Mouse (Mus musculus): Measurements from ENCODE around the gene Bicdl1. TPM values are rescaled to one million over a fixed set of nuclear protein-coding genes. Genes with fewer than 3 reads are reported as not detected.

Gene Bicdl1
- total RNA-seq, 2 experiments from 2014 or later, result 1.7 TPM; not detected in 1

DNA sequence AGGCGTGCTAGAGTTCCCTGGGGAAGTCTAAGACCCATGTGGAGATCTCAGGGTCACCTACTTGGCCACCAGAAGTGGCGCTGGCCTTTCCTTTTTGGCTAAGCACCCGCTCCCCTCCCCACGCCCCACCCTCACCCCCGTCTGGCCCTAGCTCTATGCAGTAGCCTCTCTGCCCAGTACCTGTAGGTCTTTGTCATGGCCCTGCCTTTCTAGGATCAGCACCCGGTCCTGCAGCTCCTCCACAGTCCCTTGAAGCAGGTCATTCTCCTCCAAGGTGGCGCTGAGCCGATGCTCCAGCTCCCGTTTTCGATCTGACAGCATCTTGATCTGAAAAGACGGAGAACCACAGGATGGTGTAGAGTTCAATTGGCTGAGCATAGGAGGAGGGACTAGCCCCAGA is 61.4 kb downstream of the Bicdl1 start:
- no peak for ATAC-seq (replicated peaks; ENCODE audit: poor library complexity)

- no peak for ATAC-seq (replicated peaks; ENCODE audit: poor library complexity)
Observed at GRCm38 (mm10) chr5:115668986-115669385, 62.4 kb downstream of the Bicdl1 start.

GRCm38 (mm10) chr5:115667894-115668293 is 63.5 kb downstream of the Bicdl1 start:
- ATAC-seq (replicated peaks; ENCODE audit: poor library complexity), result no peak

GRCm38 (mm10) chr5:115667210-115667609 is 64.2 kb downstream of the Bicdl1 start:
- ATAC-seq (replicated peaks; ENCODE audit: poor library complexity), result no peak

DNA sequence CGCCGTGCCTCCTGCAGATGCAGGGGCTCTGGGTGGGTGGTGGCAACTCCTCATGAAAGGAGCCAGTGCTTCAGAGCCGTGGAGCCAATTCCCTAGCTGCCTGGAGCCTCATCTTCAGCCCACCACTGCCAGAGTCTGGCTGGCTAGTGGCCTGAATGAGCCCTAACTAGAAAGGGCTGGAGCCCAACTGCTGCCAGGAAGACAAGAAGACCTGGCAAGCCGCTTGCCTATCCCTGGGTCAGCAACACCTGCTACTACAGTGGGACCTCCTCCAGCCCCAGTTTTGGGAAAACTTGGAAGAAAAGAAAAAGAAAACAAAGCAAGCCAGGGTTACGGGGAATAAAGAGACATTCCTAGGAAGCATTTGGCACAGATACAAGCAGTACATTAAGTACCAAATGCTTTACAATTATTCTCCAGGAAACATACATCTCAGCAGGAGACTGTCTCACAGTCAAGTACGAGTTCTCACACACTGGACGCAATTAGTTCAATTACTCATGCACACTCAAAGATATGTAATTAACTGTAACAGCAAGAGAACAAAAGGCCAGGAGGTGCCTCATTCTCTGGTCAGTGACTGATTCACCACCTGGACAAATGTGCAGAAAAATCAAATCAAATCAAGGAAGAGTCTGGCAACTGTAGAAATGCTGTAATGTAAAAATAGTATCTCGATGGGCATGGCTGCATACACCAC is 64.9 kb downstream of the Bicdl1 start:
- ATAC-seq (replicated peaks; ENCODE audit: poor library complexity), result no peak

DNA sequence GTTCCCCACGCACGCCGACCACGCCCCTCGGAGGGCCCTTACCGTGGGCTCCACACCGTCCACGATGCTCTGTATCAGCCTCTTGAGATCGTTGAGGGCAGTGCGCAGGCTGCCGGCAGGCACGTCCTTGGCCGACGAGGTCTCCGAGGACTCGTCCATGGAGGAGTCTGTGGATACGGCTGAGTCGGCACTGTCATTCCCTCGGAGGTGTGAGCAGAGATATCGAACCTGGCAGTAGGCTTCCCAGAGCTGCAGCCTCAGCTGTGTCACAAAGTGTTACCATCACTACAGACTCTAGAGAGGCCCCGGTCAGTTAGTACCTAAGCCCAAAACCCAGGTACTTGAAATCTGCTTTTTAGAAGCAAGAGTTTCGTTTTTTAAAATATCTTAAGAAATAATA is 68.8 kb downstream of the Bicdl1 start:
- no peak for ATAC-seq (replicated peaks; ENCODE audit: poor library complexity)

DNA sequence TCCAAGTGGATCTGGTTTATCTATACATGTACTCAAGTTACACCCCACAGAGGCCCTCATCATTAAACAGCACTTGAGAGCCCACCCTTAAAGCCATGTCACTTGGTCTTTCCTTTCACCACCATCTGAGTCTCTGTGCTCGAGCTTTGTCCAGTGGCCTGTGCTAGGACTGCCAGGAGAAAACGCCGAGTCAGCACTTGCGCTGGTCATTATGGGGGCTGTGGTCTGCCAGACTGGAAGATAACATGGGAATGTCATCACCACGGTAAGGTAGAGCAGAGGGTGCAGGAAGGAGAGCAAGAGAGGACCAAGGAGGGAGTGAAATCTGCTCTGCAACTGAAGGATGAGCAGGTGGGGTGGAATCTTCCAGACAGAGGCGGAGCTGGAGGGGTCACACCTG is 73.1 kb downstream of the Bicdl1 start:
- no peak for ATAC-seq (replicated peaks; ENCODE audit: poor library complexity)

- no peak for ATAC-seq (replicated peaks; ENCODE audit: poor library complexity)
Observed at GRCm38 (mm10) chr5:115657234-115657633, 74.2 kb downstream of the Bicdl1 start.

GRCm38 (mm10) chr5:115656677-115657076 is 74.7 kb downstream of the Bicdl1 start:
- ATAC-seq (replicated peaks; ENCODE audit: poor library complexity), result no peak

DNA sequence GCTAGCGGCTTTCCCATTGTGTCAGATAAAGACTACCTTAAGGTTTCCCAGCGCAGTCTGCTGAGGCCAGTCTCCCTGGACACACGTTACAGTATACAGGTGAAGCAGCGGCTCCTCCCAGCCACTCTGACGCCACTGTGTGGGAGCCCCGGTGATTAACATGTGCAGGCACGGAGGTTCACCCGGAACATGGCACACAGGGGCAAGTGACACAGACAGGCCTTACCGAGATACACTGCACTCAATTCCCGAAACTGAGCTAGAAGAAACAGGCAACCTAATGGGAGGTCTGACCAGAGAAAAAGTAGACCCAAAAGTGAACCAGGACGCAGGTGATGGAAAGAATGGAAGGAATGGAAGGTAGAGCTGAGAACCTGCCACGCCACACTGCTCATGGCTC is 77.6 kb downstream of the Bicdl1 start:
- ATAC-seq (replicated peaks; ENCODE audit: poor library complexity), result no peak

GRCm38 (mm10) chr5:115652681-115653575 is 78.5 kb downstream of the Bicdl1 start:
- peak; percentile 96 for ATAC-seq (replicated peaks; ENCODE audit: poor library complexity)

DNA sequence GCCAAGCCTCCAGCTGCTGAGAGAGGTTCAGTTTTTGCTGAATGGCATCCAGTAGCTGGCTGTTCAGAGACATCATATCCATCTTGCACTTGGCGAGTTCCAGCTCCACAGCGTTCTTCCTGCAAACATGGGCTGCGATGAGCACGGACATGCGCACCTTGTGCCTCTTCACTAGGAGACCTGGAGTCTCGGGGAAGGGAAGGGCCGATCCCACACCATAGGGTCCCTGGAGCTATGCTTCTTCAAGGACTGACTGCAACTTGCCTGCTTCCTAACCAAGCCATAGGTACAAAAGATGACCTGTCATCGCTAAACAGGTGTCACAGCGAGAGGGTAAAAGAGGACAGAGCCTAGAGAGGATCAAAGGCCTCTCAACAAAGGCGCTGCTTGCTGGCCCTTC is 79.6 kb downstream of the Bicdl1 start:
- ATAC-seq (replicated peaks; ENCODE audit: poor library complexity), result no peak

GRCm38 (mm10) chr5:115650885-115651284 is 80.5 kb downstream of the Bicdl1 start:
- ATAC-seq (replicated peaks; ENCODE audit: poor library complexity), result no peak

- no peak for ATAC-seq (replicated peaks; ENCODE audit: poor library complexity)
Observed at GRCm38 (mm10) chr5:115649699-115650098, 81.7 kb downstream of the Bicdl1 start.

DNA sequence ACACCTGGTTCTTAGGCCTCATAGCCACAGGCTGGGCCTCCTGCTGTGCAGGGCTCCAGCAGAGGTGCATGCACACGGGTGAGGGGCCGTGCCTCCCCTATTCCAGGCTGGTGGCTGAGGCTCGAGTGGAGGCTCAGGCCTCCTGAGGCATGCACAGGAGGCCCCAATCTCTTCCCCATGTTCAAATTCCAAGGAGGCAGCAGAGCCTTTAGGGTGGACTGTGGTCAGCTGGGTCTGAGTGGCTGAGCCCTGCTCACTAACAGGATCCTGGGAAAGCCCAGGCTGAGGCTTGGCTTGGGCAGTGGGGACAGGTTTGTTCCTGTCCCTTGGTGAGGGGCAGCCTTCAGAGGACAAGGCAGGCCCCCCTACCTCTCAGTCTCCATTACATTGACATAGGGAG is 82.5 kb downstream of the Bicdl1 start:
- no peak for ATAC-seq (replicated peaks; ENCODE audit: poor library complexity)

DNA sequence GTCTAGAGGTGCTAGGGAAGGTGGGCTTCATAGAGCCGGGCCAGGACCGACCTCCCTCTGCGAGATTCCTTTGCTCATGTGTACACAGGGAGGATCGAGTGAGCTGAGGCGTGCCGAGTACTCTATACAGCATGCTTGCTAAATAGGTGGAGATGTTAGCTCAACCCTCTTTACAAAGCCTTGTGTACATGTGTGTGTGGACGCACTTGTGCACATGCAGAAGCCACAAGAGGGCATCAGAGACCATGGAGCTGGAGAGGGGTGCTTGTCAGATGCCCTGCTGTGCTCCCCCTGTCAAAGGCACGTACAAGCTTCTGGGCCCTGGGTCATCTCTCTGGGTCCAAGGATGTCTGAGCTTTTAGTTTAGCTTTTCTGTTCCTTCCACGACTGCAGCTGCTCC is 87.2 kb downstream of the Bicdl1 start:
- peak; percentile 44 for ATAC-seq (replicated peaks; ENCODE audit: poor library complexity)

- ATAC-seq (replicated peaks; ENCODE audit: poor library complexity), result peak; percentile 54
Observed at GRCm38 (mm10) chr5:115635536-115635935, 95.9 kb downstream of the Bicdl1 start.

DNA sequence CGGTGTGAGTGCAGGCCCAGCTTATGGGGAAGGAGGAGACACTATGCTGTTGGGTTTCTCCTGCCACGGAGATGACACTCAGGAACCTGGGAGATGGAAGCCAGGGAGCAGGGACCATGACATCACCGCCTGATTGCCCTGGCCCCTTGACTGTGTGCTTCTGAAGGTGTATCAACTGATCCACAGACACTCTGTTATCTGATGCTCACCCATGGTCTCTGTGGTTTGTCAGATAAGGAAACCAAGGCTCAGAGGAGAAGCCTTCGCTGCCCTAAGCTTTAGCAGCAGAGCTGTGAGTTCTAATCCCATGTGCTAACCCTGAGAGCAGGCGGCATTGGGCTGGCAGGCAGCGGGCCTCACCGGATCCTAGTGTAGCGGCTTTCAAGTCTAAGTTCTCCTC is 97.4 kb downstream of the Bicdl1 start:
- ATAC-seq (replicated peaks; ENCODE audit: poor library complexity), result peak; percentile 30

- no peak for ATAC-seq (replicated peaks; ENCODE audit: poor library complexity)
Observed at GRCm38 (mm10) chr5:115633060-115633459, 98.4 kb downstream of the Bicdl1 start.

DNA sequence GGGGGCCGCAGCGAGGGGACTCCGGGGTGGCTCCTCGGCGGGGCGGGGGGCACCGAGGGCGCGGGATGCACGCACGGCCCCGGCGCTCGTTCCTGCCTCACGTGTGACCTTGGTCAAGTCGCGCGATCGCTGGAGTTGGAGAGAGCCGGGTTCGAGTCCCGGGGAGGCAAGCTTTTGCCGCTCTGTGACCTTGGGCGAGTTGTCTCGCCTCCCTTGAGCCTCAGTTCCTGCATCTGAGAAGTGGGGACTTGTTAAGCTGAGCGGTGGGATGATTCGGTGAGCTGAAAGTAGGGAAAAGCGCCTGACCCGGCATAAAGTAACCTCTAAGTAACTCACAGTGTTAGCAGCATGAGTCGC is 99.1 kb downstream of the Bicdl1 start:
- no peak for ATAC-seq (replicated peaks; ENCODE audit: poor library complexity)

GRCm38 (mm10) chr5:115631505-115632357 is 99.7 kb downstream of the Bicdl1 start, which contains the start of gene Rab35:
Gene Rab35, plus strand, starts transcription at chr5:115631908.
- ATAC-seq (replicated peaks; ENCODE audit: poor library complexity), result peak; percentile 77

Data from megakaryocyte progenitor cell, adult 5-6 weeks (primary cell).